Mouse (Mus musculus) ES-E14 (cell line): ENCODE measurements at regions not wholly inside any gene's neighbourhood (a gene's known extent, or its start where the extent isn't known, plus 50 kb on each side); places are given as distances from the start of the nearest gene placed in this dataset.

Source experiments
- DNase-seq: peaks from one replicate; pipeline ENCODE4 v3.0.0-alpha.2; 2013; ENCODE audit warnings: low read depth, low spot score
- H3K27ac ChIP-seq: 2 replicates; pipeline ENCODE4 v1.5.1; 2012; ENCODE audit warnings: low read depth, mild to moderate bottlenecking, low read length, moderate library complexity, mixed read lengths; ENCODE audit not compliant: poor library complexity, insufficient read depth, severe bottlenecking
- H3K36me3 ChIP-seq: 2 replicates; pipeline ENCODE4 v1.6.1; 2012; ENCODE audit warnings: mild to moderate bottlenecking, low read length, moderate library complexity, mixed read lengths; ENCODE audit not compliant: control insufficient read depth, poor library complexity, insufficient read depth, severe bottlenecking
- H3K4me1 ChIP-seq, 2 experiments: fragments of 150-350 bp in 1 of 2; sonication (generic) in 1 of 2; 2 replicates each; pipeline ENCODE4 v1.6.1; 2012; ENCODE audit warnings: low read length in 2 of 2, mild to moderate bottlenecking in 1 of 2, mixed read lengths in 1 of 2; ENCODE audit not compliant: control insufficient read depth in 2 of 2, insufficient read depth in 2 of 2, poor library complexity in 1 of 2
- H3K4me3 ChIP-seq, 2 experiments: fragments of 150-350 bp in 1 of 2; sonication (generic) in 1 of 2; 2 replicates each; pipeline ENCODE4 v1.5.1; 2012; ENCODE audit warnings: low read length in 2 of 2, low read depth in 1 of 2, mild to moderate bottlenecking in 1 of 2, mixed read lengths in 1 of 2; ENCODE audit not compliant: insufficient read depth in 1 of 2, poor library complexity in 1 of 2, severe bottlenecking in 1 of 2
- H3K9ac ChIP-seq: 2 replicates; pipeline ENCODE4 v1.6.1; 2012; ENCODE audit warnings: low read depth, mild to moderate bottlenecking, low read length, mixed read lengths; ENCODE audit not compliant: poor library complexity, insufficient read depth, severe bottlenecking
- H3K9me3 ChIP-seq: fragments of 150-350 bp; sonication (generic); 2 replicates; pipeline ENCODE4 v1.6.1; 2012; ENCODE audit warnings: low read depth, mild to moderate bottlenecking, low read length; ENCODE audit not compliant: control insufficient read depth, insufficient read depth
- CHD2 ChIP-seq: IDR thresholded peaks from 2 replicates; pipeline ENCODE4 v1.6.1; 2014; ENCODE audit warnings: mild to moderate bottlenecking, low read depth, low read length, inconsistent platforms
- HCFC1 ChIP-seq: IDR thresholded peaks from 2 replicates; pipeline ENCODE4 v1.6.1; 2012; ENCODE audit warnings: low read length, inconsistent platforms, borderline replicate concordance; ENCODE audit not compliant: insufficient read depth
- MAFK ChIP-seq: IDR thresholded peaks from 2 replicates; pipeline ENCODE4 v1.6.1; 2014; ENCODE audit warnings: mild to moderate bottlenecking, low read depth, low read length, inconsistent platforms; ENCODE audit not compliant: insufficient read depth
- ZC3H11A ChIP-seq: IDR thresholded peaks from 2 replicates; pipeline ENCODE4 v1.6.1; 2012; ENCODE audit warnings: low read depth, mild to moderate bottlenecking, inconsistent platforms, low read length, borderline replicate concordance
- ZNF384 ChIP-seq: IDR thresholded peaks from 2 replicates; pipeline ENCODE4 v1.6.1; 2012; ENCODE audit warnings: low read depth, low read length, inconsistent platforms
- in situ Hi-C, 2 experiments: fragments of 600-800 bp; cut with MboI; formaldehyde crosslinking; loops; one replicate each; pipeline ENCODE4 v1.15.1; 2025; ENCODE audit warnings: low sequenced_read_pairs in 2 of 2, inconsistent platforms in 1 of 2; ENCODE audit not compliant: unreplicated experiment in 2 of 2

DNA sequence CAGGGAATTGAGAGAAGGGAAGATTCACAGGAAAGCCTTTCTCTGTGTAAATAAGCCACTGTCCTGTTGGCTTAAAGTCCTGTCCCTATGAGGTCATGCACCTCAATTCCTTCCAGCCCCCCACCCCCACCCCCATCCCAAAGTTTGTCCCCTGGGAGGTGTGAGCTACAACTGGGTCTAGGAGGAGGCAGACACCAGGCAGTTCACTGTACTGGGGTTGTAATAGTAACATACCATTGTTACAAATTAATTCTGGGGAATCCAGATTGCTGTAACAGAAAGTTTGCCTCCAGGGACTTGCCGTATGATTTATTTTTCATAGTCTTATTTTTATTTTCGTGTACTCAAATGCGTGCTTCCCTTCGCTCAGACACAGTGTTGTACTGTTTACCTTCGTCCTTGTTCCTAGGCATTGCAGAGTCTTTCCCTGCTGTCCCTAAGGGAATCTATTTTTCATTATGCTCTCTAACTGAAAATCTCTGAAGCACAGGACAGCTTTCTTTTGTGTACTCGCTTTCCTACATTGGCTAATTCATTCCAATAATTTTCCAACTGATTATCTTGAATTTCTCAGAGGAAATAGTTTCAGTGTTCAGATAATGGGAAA lies 244.2 kb downstream of the Mex3b start:
- no peak overlapping the region for H3K9ac ChIP-seq
- no peaks in the 10 kb centered on the region for H3K9me3 ChIP-seq
- no peaks in the 10 kb centered on the region for H3K36me3 ChIP-seq
- no peak overlapping the region for H3K27ac ChIP-seq
- DNase-seq = no peak
- in situ Hi-C loops = no loop called here
- no peak for TF ChIP-seq ZNF384
- TF ChIP-seq CHD2 = no peak
- TF ChIP-seq MAFK = no peak
- no peak for TF ChIP-seq ZC3H11A
- TF ChIP-seq HCFC1 = no peak
- H3K4me1 ChIP-seq = no peaks in the 10 kb centered on the region
- H3K4me3 ChIP-seq = no peak overlapping the region

DNA sequence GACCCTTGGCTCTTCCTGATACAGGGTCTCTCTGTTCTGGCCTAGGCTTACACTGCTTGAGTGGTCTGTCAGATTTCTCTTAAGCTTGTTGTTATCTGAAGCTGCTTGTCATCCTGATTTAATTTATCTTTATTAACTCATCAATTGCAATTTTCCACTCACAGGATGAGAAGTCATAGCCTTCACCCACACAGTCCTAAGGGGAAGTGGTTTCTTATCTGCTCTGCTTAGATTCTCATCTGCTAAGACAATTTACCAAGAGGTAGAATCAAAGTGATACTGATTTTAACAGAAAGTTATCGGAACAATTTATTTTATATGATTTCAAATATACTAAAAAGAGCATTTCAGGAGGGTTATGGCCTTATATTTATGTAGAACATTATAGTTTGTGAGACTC lies 249.4 kb downstream of the Mex3b start:
- Histone ChIP-seq H3K36me3 (no peaks in the 10 kb centered on the region), H3K4me1 (no peaks in the 10 kb centered on the region), H3K9ac (no peak overlapping the region), H3K9me3 (no peaks in the 10 kb centered on the region), H3K27ac (no peak overlapping the region), H3K4me3 (no peak overlapping the region)
- in situ Hi-C loops = no loop called here
- no peak for DNase-seq
- TF ChIP-seq ZC3H11A = no peak
- no peak for TF ChIP-seq CHD2
- TF ChIP-seq HCFC1 = no peak
- no peak for TF ChIP-seq ZNF384
- no peak for TF ChIP-seq MAFK

DNA sequence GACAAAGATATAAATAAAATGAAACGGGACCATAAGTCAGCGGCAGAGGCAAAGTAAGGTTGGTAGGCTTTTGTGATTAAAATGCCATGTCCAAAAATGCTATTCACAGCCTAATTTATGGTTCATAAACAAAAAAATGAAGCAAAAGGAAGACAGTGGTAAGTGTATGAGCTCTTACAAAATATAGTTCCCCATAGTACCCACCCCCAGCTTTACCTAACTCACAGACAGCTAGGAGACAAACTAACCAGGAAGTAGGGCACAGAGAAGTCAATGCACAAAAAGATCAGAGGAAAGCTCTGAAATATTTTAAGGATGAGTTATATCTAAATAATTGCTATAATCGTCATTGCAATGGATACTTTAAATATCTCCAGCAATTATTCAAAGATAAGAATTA lies 249.9 kb downstream of the Mex3b start:
- H3K27ac ChIP-seq = no peak overlapping the region
- no peaks in the 10 kb centered on the region for H3K9me3 ChIP-seq
- no peaks in the 10 kb centered on the region for H3K36me3 ChIP-seq
- H3K4me1 ChIP-seq = no peaks in the 10 kb centered on the region
- no peak for DNase-seq
- no peak overlapping the region for H3K4me3 ChIP-seq
- no peak overlapping the region for H3K9ac ChIP-seq
- TF ChIP-seq CHD2 = no peak
- no peak for TF ChIP-seq MAFK
- TF ChIP-seq ZC3H11A = no peak
- TF ChIP-seq ZNF384 = no peak
- TF ChIP-seq HCFC1 = no peak
- in situ Hi-C loops = no loop called here

DNA sequence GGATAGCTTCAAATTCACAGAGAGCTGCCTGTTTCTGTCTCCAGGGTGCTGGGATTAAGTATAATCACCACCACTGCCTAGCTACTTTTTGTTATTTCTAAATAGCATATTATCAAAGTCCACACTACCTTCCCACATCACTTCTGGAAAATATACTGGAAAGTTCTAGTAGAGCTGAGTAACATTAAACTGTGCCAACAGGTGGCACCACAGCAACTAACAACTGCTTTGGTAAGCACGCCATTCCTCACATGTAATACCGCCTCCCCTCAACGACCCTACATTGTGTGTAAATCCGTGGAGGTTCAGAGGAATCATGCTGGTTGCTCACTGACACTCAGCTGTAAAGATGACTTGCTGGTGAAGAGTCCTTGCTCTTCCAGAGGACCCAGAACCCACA lies 259.1 kb downstream of the Mex3b start:
- Histone ChIP-seq H3K9ac (no peak overlapping the region), H3K36me3 (no peaks in the 10 kb centered on the region), H3K9me3 (no peaks in the 10 kb centered on the region), H3K27ac (no peak overlapping the region), H3K4me3 (no peak overlapping the region), H3K4me1 (no peaks in the 10 kb centered on the region)
- in situ Hi-C loops = no loop called here
- DNase-seq = no peak
- TF ChIP-seq HCFC1 (no peak), MAFK (no peak), ZNF384 (no peak), CHD2 (no peak), ZC3H11A (no peak)

DNA sequence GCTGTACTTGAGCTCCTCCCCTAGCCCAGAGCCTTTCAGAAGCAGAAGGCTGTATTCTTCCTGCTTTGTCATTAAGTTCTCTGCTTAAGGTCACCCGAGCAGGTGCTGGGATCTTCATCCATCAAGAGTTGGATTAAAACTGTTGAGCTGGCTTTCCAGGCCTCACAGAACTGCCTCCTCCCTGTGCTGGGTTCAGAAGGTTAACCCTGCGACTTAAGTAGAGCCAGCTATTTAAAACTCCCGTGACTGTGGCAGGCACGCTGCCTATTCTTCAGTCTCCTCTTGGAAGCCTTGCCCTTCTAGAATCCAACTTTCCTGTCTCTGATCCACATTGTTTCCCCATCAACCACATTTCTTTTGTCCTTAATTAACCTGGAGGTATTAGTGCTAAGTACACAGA lies 273.1 kb downstream of the Mex3b start:
- Histone ChIP-seq H3K9ac (no peak overlapping the region), H3K9me3 (no peaks in the 10 kb centered on the region), H3K4me1 (no peaks in the 10 kb centered on the region), H3K36me3 (no peaks in the 10 kb centered on the region), H3K27ac (no peak overlapping the region), H3K4me3 (no peak overlapping the region)
- in situ Hi-C loops = no loop called here
- DNase-seq = no peak
- no peak for TF ChIP-seq MAFK
- no peak for TF ChIP-seq ZNF384
- TF ChIP-seq CHD2 = no peak
- no peak for TF ChIP-seq HCFC1
- no peak for TF ChIP-seq ZC3H11A
